Mouse (Mus musculus): ENCODE measurements around the gene Brf1.

DNA sequence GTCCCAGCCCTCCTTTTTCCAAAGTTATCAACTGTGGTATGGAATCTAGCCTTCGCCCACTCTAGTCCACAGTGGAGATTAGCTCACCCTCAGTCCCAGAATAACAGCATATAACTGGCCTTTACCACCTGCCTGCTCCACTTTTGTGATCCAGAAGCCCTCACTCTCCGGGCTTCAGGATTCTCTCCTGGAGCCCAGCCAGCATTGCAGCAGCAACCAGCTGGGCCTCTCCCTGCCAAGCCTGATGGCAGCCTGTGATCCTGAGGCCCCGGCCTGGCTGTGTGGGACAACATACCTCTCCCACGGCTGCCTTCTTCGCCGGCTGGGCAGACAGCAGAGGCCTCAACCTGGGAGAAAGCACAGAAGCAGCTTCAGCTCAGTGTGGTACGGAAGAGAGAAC, 39.1 kb downstream of the Brf1 start:
- TF ChIP-seq POLR2A (IDR thresholded peaks at IDR 0.05; ENCODE audit: borderline replicate concordance, low read depth, low read length) (no peak), CTCF (IDR thresholded peaks at IDR 0.05; ENCODE audit: low read depth, low read length) (no peak)

All from bone marrow macrophage, adult 2 months (primary cell).